Mouse (Mus musculus) kidney, embryonic 16.5 days (tissue): ENCODE measurements at regions not wholly inside any gene's neighbourhood (a gene's known extent, or its start where the extent isn't known, plus 50 kb on each side); places are given as distances from the start of the nearest gene placed in this dataset.
"Not testable (repeated sequence)": the region's sequence is repeated elsewhere in the genome, so short reads cannot be mapped to it uniquely, and the experiment has no call there.

Experiments used
- ATAC-seq: fragments of 200-750 bp; cut with Nextera tagmentation; 2 replicates; pipeline ENCODE4 v1.8.0; 2017; ENCODE audit warnings: moderate TSS enrichment; ENCODE audit not compliant: low FRiP score, low TSS enrichment
- H3K27ac ChIP-seq: fragments of 300-500 bp; sonication (generic); 2 replicates; pipeline ENCODE4 v1.5.1; 2014; ENCODE audit warnings: low read length
- H3K27me3 ChIP-seq: fragments of 300-500 bp; sonication (generic); 2 replicates; pipeline ENCODE4 v1.6.1; 2014; ENCODE audit warnings: low read length, control low read depth, mixed read lengths; ENCODE audit not compliant: insufficient read depth
- H3K36me3 ChIP-seq: fragments of 300-500 bp; sonication (generic); 2 replicates; pipeline ENCODE4 v1.6.1; 2014; ENCODE audit warnings: low read length, control low read depth, mixed read lengths; ENCODE audit not compliant: insufficient read depth
- H3K4me1 ChIP-seq: fragments of 300-500 bp; sonication (generic); 2 replicates; pipeline ENCODE4 v1.6.1; 2014; ENCODE audit warnings: low read length, control low read depth, mixed read lengths; ENCODE audit not compliant: insufficient read depth
- H3K4me2 ChIP-seq: fragments of 300-500 bp; sonication (generic); replicated peaks from 2 replicates; pipeline ENCODE4 v1.6.1; 2014; ENCODE audit warnings: low read depth, low read length
- H3K4me3 ChIP-seq: fragments of 300-500 bp; sonication (generic); 2 replicates; pipeline ENCODE4 v1.5.1; 2014; ENCODE audit warnings: mild to moderate bottlenecking, low read length
- H3K9ac ChIP-seq: fragments of 300-500 bp; sonication (generic); replicated peaks from 2 replicates; pipeline ENCODE4 v1.6.1; 2014; ENCODE audit warnings: low read length
- H3K9me3 ChIP-seq: fragments of 300-500 bp; sonication (generic); 2 replicates; pipeline ENCODE4 v1.6.1; 2016; ENCODE audit warnings: low read length, control low read depth
- WGBS: fragments of 180-500 bp; shearing (Covaris S2); extraction: QIAGEN DNeasy Blood & Tissue Kit; methylation state at CpG from one replicate; pipeline ENCODE4 v1.1.7; 2014; 5-methylcytosine and 5-hydroxymethylcytosine counted together

DNA sequence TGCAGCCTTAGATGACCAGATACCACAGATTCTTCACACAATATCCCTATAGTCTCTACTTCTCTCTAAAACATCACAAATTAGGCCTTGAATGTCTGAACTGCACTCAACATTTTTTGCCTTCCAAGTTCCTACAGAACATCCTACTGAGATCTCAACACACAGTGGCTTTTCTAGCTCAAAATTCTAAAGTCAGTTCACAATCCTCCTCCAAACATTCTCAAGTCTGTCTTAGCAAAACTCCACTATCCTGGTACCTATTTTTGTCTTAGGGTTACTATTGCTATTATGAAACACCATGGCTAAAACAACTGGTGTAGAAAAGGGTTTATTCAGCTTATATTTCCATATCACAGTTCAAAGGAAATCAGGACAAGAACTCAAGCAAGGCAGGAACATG, 290.4 kb upstream of the Ghitm start:
- Histone ChIP-seq H3K4me1 (no peaks in the 10 kb centered on the region), H3K9ac (no peak overlapping the region), H3K27me3 (no peaks in the 10 kb centered on the region), H3K36me3 (no peaks in the 10 kb centered on the region), H3K4me2 (no peak overlapping the region), H3K9me3 (no peaks in the 10 kb centered on the region; the same call in 1 of the 2 replicates), H3K27ac (no peak overlapping the region), H3K4me3 (no peak overlapping the region)
- ATAC-seq: no peak

DNA sequence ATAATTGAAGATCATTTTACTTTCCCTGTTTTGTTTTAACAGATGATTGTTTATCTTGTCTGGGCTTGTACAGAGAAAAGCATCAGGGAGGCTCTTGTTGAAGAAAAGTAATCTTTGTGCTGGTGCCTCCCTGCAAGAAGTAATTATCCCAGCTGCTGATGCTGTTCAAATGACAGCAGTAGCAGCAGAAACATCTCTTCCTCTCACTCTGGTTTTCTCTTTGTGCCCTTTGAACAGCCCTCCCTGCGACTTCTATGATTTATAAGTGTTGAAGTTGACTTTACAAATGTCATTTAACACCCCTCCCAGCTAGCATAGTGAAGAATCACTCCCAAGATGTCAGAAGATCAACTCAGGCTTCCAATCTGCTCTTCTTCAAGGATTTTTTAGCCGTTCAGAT, 286.5 kb upstream of the Ghitm start:
- H3K4me1 ChIP-seq: no peaks in the 10 kb centered on the region
- no peak for ATAC-seq
- H3K9ac ChIP-seq: no peak overlapping the region
- H3K36me3 ChIP-seq: no peaks in the 10 kb centered on the region
- H3K27me3 ChIP-seq: no peaks in the 10 kb centered on the region
- H3K4me3 ChIP-seq: no peak overlapping the region
- WGBS: 14% methylated on average over 2 of the region's 2 CpGs
- H3K9me3 ChIP-seq: no peaks in the 10 kb centered on the region; the same call in 1 of the 2 replicates
- no peak overlapping the region for H3K27ac ChIP-seq
- no peak overlapping the region for H3K4me2 ChIP-seq

DNA sequence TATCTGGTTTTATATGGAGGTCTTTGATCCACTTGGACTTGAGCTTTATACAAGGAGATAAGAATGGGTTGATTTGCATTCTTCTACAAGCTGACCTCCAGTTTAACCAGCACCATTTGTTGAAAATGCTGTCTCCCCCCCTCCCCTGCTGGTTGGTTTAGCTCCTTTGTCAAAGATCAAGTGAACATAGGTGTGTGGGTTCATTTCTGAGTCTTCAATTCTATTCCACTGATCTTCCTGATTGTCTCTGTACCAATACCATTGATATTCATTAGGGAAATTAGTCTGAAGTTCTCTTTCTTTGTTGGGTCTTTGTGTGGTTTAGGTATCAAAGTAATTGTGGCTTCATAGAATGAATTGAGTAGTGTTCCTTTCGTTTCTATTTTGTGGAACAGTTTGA, 277.5 kb upstream of the Ghitm start:
- not testable (repeated sequence) for ATAC-seq, H3K27ac ChIP-seq, H3K4me1 ChIP-seq, H3K9me3 ChIP-seq, H3K9ac ChIP-seq, H3K27me3 ChIP-seq, H3K36me3 ChIP-seq, H3K4me3 ChIP-seq, H3K4me2 ChIP-seq
- WGBS: 43% methylated on average over 1 of the region's 1 CpGs

DNA sequence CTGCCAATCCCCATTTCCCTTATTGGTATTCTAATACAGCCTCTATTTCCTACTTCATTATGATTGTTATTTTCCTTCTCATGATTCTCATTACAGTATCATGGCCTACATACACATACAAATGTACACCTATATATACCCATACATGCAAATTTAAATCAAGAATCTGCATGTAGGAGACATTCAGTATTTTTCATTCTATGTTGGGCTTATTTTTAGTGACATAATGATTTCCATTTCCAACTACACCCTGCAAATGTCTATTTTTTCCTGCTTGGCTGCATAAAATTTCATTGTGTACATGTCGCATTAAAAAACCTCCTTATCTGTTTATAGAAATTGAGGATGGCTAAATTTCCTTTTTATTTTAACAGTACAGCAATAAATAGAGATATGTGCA, 236.9 kb upstream of the Ghitm start:
- Histone ChIP-seq H3K4me3 (no peak overlapping the region), H3K27ac (no peak overlapping the region), H3K4me1 (no peaks in the 10 kb centered on the region), H3K9ac (no peak overlapping the region), H3K36me3 (no peaks in the 10 kb centered on the region), H3K27me3 (no peaks in the 10 kb centered on the region), H3K4me2 (no peak overlapping the region), H3K9me3 (no peaks in the 10 kb centered on the region)
- no peak for ATAC-seq
- WGBS: 90% methylated on average over 1 of the region's 1 CpGs

DNA sequence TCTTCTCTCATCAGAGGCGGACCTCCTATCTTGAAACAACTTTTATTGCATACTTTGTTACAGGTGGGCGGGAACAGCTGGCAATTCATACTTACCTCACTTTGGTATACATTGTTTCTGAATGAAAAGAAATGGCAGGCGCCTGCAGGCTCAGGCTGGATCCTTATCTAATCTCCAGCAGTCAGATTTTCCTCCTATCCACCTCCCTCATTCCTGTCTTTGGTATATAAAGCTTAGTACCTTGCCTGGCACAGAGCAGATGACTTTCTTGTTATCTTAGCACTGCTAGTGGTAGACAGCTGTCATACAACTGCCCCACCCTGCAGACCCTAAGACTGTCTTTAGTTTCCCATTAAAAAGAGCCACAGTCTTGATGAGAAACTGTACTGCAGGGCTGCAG, 226.8 kb upstream of the Ghitm start:
- no peaks in the 10 kb centered on the region for H3K9me3 ChIP-seq
- no peaks in the 10 kb centered on the region for H3K4me1 ChIP-seq
- no peak; the same call in 1 of the 2 replicates for ATAC-seq
- 42% methylated on average over 3 of the region's 3 CpGs for WGBS
- H3K4me2 ChIP-seq: no peak overlapping the region
- no peak overlapping the region for H3K9ac ChIP-seq
- H3K36me3 ChIP-seq: no peaks in the 10 kb centered on the region
- no peak overlapping the region for H3K4me3 ChIP-seq
- no peaks in the 10 kb centered on the region for H3K27me3 ChIP-seq
- H3K27ac ChIP-seq: no peak overlapping the region

- Histone ChIP-seq H3K4me1 (no peaks in the 10 kb centered on the region), H3K4me3 (no peak overlapping the region), H3K27ac (no peak overlapping the region), H3K9ac (no peak overlapping the region), H3K4me2 (no peak overlapping the region), H3K9me3 (no peaks in the 10 kb centered on the region), H3K27me3 (no peaks in the 10 kb centered on the region), H3K36me3 (no peaks in the 10 kb centered on the region)
- peak; percentile 92 for ATAC-seq
- 25% methylated on average over 9 of the region's 9 CpGs for WGBS
Observed at GRCm38 (mm10) chr14:37355968-37356704, 221.1 kb upstream of the Ghitm start.

DNA sequence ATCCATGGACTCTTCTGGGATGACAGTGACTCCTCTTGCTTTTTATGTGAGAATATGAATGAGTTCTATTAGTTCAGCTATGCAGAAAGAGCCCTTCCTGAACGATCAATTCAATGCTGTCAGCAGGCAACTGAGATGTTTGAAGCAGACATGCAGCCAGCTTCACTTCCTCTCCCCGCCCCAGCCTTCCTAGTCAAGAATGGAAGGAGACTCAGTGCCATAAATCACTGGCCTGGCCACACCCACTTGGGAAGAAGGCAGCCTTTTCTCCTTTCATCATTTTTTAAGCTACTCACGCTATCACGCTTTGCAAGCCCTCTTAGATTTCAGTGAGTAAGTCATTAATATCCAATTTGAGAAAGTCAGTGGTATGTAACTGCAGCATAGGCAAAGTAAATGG, 188.3 kb upstream of the Ghitm start:
- H3K36me3 ChIP-seq: no peaks in the 10 kb centered on the region
- no peak for ATAC-seq
- no peaks in the 10 kb centered on the region for H3K27me3 ChIP-seq
- H3K4me1 ChIP-seq: no peaks in the 10 kb centered on the region
- no peak overlapping the region for H3K9ac ChIP-seq
- H3K4me3 ChIP-seq: no peak overlapping the region
- WGBS: 28% methylated on average over 4 of the region's 4 CpGs
- H3K27ac ChIP-seq: no peak overlapping the region
- H3K4me2 ChIP-seq: no peak overlapping the region
- no peaks in the 10 kb centered on the region for H3K9me3 ChIP-seq

DNA sequence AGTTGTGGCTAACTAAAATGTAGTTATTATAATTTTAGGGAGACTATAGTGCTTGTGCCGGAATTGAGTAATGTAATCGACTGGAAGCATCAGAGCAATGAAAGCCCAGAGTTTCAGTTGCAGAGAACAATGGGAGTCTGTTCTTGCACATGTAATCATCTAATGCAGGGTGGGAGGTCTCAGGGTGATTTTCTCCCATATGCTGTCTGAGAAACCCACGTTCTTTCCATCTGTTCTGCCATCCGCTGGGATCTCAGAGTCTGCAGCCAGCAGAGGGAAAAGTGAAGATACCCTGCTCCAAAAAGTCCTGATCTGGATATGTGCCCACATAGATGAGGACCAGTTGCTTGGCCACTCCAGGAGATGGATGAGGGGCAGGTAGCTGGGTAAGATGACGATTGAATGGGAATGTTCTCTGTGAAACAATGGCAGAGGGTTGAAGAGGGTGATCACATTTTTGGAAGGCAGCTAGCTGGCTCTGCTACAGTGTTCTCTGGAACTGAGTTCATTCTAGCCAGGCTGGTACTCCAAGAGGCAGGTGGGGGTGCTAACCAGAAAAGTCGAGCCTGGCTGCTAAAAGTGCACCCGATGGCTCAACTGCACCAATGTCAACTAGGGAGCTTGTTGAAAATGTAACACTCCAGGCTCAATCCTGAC, 180.3 kb upstream of the Ghitm start:
- ATAC-seq: no peak
- Histone ChIP-seq H3K4me3 (no peak overlapping the region), H3K36me3 (no peaks in the 10 kb centered on the region), H3K27ac (no peak overlapping the region), H3K4me1 (no peaks in the 10 kb centered on the region), H3K9me3 (no peaks in the 10 kb centered on the region), H3K9ac (no peak overlapping the region), H3K27me3 (no peaks in the 10 kb centered on the region), H3K4me2 (no peak overlapping the region)
- 78% methylated on average over 7 of the region's 7 CpGs for WGBS

DNA sequence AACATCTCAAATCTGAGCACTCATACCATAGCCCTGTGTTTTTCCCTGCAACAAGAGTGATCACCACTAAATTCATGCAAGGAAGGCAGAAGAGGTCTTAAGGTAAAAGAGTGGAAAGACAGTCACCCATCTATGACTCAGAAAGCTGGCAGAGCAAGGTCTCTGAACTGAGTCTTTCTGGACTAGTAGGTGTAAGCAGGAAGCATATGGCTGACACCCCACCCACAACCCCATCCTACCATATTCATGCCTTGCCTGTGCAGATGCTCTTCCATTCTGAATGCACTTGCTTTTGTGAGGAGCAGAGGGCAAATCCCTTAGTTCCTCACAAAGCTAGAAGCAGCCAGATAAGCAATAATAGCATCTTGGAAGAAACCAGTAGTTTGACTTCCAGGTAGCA, 178.8 kb upstream of the Ghitm start:
- no peaks in the 10 kb centered on the region for H3K4me1 ChIP-seq
- no peaks in the 10 kb centered on the region for H3K9me3 ChIP-seq
- no peaks in the 10 kb centered on the region for H3K36me3 ChIP-seq
- H3K9ac ChIP-seq: no peak overlapping the region
- ATAC-seq: no peak
- no peak overlapping the region for H3K4me2 ChIP-seq
- H3K27ac ChIP-seq: no peak overlapping the region
- H3K27me3 ChIP-seq: no peaks in the 10 kb centered on the region
- no peak overlapping the region for H3K4me3 ChIP-seq

DNA sequence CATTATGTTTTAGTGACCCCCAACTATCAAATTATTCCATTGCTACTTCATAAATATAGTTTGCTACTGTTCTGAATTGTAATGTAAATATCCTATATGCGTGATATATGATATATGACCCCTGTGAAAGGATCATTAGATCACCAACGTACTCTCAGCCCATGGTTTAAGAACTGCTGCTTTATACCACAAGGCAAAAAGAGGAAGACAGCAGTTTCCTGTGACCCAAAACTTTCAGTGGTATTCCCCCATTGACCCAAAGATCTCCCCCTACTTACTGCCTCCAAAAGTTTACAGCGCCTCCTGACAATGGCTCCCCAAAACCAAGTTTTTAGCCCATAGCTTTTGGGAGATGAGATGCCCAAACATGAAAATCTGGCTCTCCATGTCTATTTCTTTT, 177.8 kb upstream of the Ghitm start:
- no peak for ATAC-seq
- H3K4me2 ChIP-seq: no peak overlapping the region
- H3K36me3 ChIP-seq: no peaks in the 10 kb centered on the region
- H3K9me3 ChIP-seq: no peaks in the 10 kb centered on the region
- H3K4me1 ChIP-seq: no peaks in the 10 kb centered on the region
- H3K27me3 ChIP-seq: no peaks in the 10 kb centered on the region
- no peak overlapping the region for H3K27ac ChIP-seq
- WGBS: 75% methylated on average over 3 of the region's 3 CpGs
- H3K4me3 ChIP-seq: no peak overlapping the region
- no peak overlapping the region for H3K9ac ChIP-seq
